Mouse (Mus musculus): ENCODE measurements around the gene Myo1d. TPM values are rescaled to one million over a fixed set of nuclear protein-coding genes. Genes with fewer than 3 reads are reported as not detected.
"Not testable (repeated sequence)": the region's sequence is repeated elsewhere in the genome, so short reads cannot be mapped to it uniquely, and the experiment has no call there.

Gene Myo1d
- polyA plus RNA-seq, 1 experiment from 2014 or later: 11.3 TPM

DNA sequence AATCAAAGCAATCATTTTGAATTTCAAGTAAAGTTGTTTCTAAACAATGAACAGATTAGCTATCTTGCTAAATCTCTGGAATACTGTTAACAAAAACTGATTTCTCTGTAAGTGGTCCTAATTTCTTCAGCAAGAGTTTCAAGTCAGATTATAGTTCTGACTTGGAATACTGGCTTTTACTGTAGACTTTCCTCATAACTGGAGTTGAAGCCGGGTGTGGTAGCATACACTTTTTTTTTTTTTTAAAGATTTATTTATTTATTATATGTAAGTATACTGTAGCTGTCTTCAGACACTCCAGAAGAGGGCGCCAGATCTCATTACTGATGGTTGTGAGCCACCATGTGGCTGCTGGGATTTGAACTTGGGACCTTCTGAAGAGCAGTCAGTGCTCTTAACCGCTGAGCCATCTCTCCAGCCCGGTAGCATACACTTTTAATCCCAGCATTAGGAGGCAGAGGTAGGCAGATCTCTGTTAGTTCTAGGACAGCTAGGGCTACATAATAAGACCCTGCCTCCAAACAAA, 316.2 kb downstream of the Myo1d start:
- not testable (repeated sequence) for ATAC-seq (ENCODE audit: insufficient number of reproducible peaks, low FRiP score); H3K4me1 ChIP-seq (replicated peaks); H3K27me3 ChIP-seq (replicated peaks); H3K4me2 ChIP-seq; H3K4me3 ChIP-seq; H3K27ac ChIP-seq (ENCODE audit: poor library complexity, severe bottlenecking); H3K9me3 ChIP-seq (replicated peaks); H3K9ac ChIP-seq
- WGBS: 93% methylated on average over 4 of the region's 4 CpGs
- H3K36me3 ChIP-seq: peaks cover 85% of the 10 kb centered on the region

DNA sequence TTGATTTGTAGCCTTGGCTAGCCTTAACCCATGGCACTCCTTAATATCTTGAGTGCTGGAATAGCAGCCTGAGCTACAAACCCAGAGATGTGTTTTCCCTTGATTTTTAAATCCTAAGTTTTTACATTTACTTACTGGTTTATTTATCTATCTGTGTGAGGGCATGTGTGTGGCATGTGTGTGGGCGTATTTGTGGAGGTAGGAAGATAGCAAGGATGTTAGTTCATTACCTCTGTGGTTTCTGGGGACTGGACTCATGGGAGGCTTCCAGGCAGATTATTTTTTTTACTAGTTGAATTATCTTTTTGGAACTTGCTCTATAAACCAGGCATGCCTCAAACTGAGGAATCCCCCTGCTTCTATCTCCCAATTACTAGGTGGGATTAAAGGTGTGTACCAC, 326.6 kb downstream of the Myo1d start:
- Histone ChIP-seq H3K27me3 (replicated peaks) (no peaks in the 10 kb centered on the region), H3K4me3 (no peak overlapping the region), H3K27ac (ENCODE audit: poor library complexity, severe bottlenecking) (no peak overlapping the region), H3K4me2 (no peak overlapping the region), H3K9me3 (replicated peaks) (no peaks in the 10 kb centered on the region), H3K4me1 (replicated peaks) (no peaks in the 10 kb centered on the region), H3K36me3 (peaks cover 68% of the 10 kb centered on the region), H3K9ac (no peak overlapping the region)
- 89% methylated on average over 1 of the region's 1 CpGs for WGBS
- no peak for ATAC-seq (ENCODE audit: insufficient number of reproducible peaks, low FRiP score)

DNA sequence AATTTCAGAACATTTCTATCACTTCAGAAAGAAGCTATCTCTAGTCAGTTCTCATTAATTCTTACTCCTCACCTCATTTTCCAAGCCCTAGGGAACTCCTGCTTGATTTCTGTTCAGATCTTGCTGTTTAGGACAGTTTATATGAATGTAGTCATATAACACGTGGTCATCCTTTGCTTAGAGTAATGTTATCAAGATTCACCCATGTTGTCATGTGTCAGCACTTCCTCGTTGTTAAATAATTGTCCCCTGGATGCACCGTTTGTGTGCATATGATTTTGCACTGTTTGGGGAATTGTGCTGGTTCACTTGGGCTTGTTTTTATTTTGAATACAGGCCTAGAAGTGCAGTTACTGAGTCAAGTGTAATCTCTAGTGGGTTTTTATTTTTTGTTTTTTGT, 327.6 kb downstream of the Myo1d start:
- H3K4me3 ChIP-seq: no peak overlapping the region
- H3K27me3 ChIP-seq (replicated peaks): no peaks in the 10 kb centered on the region
- no peak overlapping the region for H3K27ac ChIP-seq (ENCODE audit: poor library complexity, severe bottlenecking)
- no peaks in the 10 kb centered on the region for H3K4me1 ChIP-seq (replicated peaks)
- 84% methylated on average over 3 of the region's 3 CpGs for WGBS
- H3K9me3 ChIP-seq (replicated peaks): no peaks in the 10 kb centered on the region
- no peak overlapping the region for H3K4me2 ChIP-seq
- no peak for ATAC-seq (ENCODE audit: insufficient number of reproducible peaks, low FRiP score)
- peaks cover 67% of the 10 kb centered on the region for H3K36me3 ChIP-seq
- no peak overlapping the region for H3K9ac ChIP-seq

DNA sequence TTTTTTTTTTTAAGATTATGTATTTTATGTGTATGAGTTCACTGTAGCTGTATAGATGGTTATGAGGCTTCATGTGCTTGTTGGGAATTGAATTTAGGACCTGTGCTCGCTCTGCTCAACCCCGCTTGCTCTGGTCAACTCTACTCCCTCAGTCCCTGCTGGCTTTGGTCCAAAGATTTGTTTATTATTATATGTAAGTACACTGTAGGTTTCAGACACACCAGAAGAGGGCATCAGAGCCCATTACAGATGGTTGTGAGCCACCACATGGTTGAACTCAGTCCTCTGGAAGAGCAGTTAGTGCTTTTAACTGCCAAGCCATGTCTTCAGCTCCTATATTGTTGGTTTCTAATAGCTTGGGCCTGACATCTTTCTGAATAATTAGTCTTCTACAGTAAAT, 330.0 kb downstream of the Myo1d start:
- no peak overlapping the region for H3K27ac ChIP-seq (ENCODE audit: poor library complexity, severe bottlenecking)
- H3K9me3 ChIP-seq (replicated peaks): no peaks in the 10 kb centered on the region
- H3K4me3 ChIP-seq: no peak overlapping the region
- H3K27me3 ChIP-seq (replicated peaks): no peaks in the 10 kb centered on the region
- no peak overlapping the region for H3K4me2 ChIP-seq
- H3K36me3 ChIP-seq: peaks cover 69% of the 10 kb centered on the region
- H3K9ac ChIP-seq: no peak overlapping the region
- WGBS: 91% methylated on average over 2 of the region's 2 CpGs
- ATAC-seq (ENCODE audit: insufficient number of reproducible peaks, low FRiP score): no peak
- no peaks in the 10 kb centered on the region for H3K4me1 ChIP-seq (replicated peaks)

DNA sequence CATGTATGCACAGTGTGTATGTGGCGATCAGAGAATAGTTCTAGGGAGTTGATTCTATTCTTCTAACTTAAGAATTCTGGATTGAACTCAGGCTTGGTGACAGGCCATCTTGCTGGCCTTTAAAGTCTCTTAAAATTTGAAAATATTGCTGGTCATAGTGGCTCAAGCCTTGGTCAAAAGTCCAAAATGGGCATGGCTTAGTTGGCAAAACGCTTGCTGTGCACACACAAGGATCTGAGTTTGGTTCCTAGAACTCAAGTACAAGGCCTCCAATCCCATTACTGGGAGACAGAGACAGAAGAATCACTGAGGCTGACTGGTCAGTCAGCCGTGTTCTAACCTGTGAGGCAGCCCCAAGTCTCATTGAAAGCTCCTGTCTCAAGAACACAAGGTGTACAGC, 332.9 kb downstream of the Myo1d start:
- Histone ChIP-seq H3K4me2 (no peak overlapping the region), H3K36me3 (peaks cover 61% of the 10 kb centered on the region), H3K27ac (ENCODE audit: poor library complexity, severe bottlenecking) (no peak overlapping the region), H3K4me1 (replicated peaks) (no peaks in the 10 kb centered on the region), H3K4me3 (no peak overlapping the region), H3K9me3 (replicated peaks) (no peaks in the 10 kb centered on the region), H3K27me3 (replicated peaks) (no peaks in the 10 kb centered on the region), H3K9ac (no peak overlapping the region)
- ATAC-seq (ENCODE audit: insufficient number of reproducible peaks, low FRiP score): no peak
- 94% methylated on average over 3 of the region's 3 CpGs for WGBS

Other genes starting within 250 kb of the Myo1d start
- gene Tmem98, start 30.1 kb upstream of the Myo1d start, polyA plus RNA-seq (2016; fragmentation: Nextera tagmentation; extraction: Ambion mirVana): 99.1 and 101 TPM in 2 replicates
- gene Spaca3, start 78.3 kb upstream of the Myo1d start, polyA plus RNA-seq (2016; fragmentation: Nextera tagmentation; extraction: Ambion mirVana): not detected in 2 replicates